Mouse (Mus musculus): Measurements from ENCODE around the gene Endou.

- TF ChIP-seq CTCF (IDR thresholded peaks at IDR 0.05; ENCODE audit: control insufficient read depth, insufficient read depth, insufficient read length) (no peak), MAX (IDR thresholded peaks at IDR 0.05) (no peak), CEBPB (IDR thresholded peaks at IDR 0.05; ENCODE audit: low read depth) (no peak), MYOD1 (IDR thresholded peaks at IDR 0.05; ENCODE audit: control insufficient read depth, insufficient read length, low read depth) (no peak)
These were observed 17.8 kb upstream of the Endou start for GRCm38 (mm10) chr15:97748964-97749363.
